Comparison of ENCODE assay signal across 11 mouse cellular contexts in the genomic region with DNA sequence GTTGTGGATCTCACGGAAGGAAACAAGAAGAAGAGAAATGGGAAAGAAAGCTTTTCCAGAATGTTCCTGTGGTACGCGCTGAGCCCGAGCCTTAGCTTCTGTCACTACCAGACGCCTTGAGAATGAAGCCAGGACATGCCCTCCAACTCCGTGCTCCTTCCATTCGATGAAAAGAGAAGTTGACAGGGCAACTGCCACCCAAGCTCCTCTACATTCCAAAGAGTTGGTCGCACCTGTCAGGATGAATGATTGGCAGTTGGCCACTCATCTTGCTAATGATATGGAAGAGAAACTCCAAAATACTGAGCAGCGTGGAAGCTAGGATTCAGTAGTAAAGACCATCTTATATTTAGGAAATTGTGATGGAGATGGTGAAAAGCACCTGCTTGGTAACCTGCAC.
DNase-seq lines count a peak whose midpoint lies in the region; ATAC-seq and TF ChIP-seq lines count a peak whose summit lies in the region.
"Had no signal": no experiment of that assay in that cellular context is flagged by ENCODE, and none has a peak within 500 bp of the region (broad histone marks: within the 10 kb centered on the region; RNA-seq: fewer than 3 reads in every experiment).

No protein-coding gene starts in this region.

- no peak for TF ChIP-seq EP300 in lung, postnatal 0 days (IDR thresholded peaks at IDR 0.05)

- no peak for DNase-seq in hindbrain, embryonic 11.5 days (ENCODE audit: low spot score)
- DNase-seq in retina, postnatal 1 day = peak; percentile 26
- no peak for DNase-seq in retina, embryonic 14.5 days (ENCODE audit: low spot score)
- peak; percentile 75 to 76 for DNase-seq in cerebellum, postnatal 14 days
- no peak for DNase-seq in lung, postnatal 0 days (ENCODE audit: low spot score)
- DNase-seq in adrenal gland, postnatal 14 days = no peak
- DNase-seq: heart, adult 18-20 months; thymus, postnatal 14 days had no signal

- no peaks in the 10 kb centered on the region for H3K36me3 ChIP-seq in hindbrain, embryonic 13.5 days
- no peaks in the 10 kb centered on the region for H3K36me3 ChIP-seq in hindbrain, embryonic 11.5 days (ENCODE audit: control insufficient read depth, insufficient read depth, low read length)
- no peaks in the 10 kb centered on the region for H3K36me3 ChIP-seq in midbrain, embryonic 16.5 days (ENCODE audit: control insufficient read depth, insufficient read depth, low read length)
- H3K36me3 ChIP-seq in lung, postnatal 0 days (ENCODE audit: insufficient read depth, low read length) = no peaks in the 10 kb centered on the region
- H3K36me3 ChIP-seq: neural tube, embryonic 12.5 days had no signal

- H3K4me3 ChIP-seq in hindbrain, embryonic 13.5 days = no peak overlapping the region
- no peak overlapping the region for H3K4me3 ChIP-seq in hindbrain, embryonic 11.5 days (ENCODE audit: low read depth, low read length)
- H3K4me3 ChIP-seq in midbrain, embryonic 16.5 days (ENCODE audit: low read depth, low read length) = no peak overlapping the region
- H3K4me3 ChIP-seq in lung, postnatal 0 days (ENCODE audit: low read depth, low read length) = no peak overlapping the region
- H3K4me3 ChIP-seq: neural tube, embryonic 12.5 days had no signal

- H3K27ac ChIP-seq in hindbrain, embryonic 13.5 days = no peak overlapping the region
- H3K27ac ChIP-seq in hindbrain, embryonic 11.5 days (ENCODE audit: low read depth, low read length) = no peak overlapping the region
- H3K27ac ChIP-seq in midbrain, embryonic 16.5 days (ENCODE audit: low read length) = no peak overlapping the region
- no peak overlapping the region for H3K27ac ChIP-seq in lung, postnatal 0 days (ENCODE audit: low read length)
- H3K27ac ChIP-seq: neural tube, embryonic 12.5 days had no signal

- H3K4me2 ChIP-seq in hindbrain, embryonic 13.5 days = peak overlapping the region; percentile 11; the same call in 1 of the 2 replicates
- no peak overlapping the region for H3K4me2 ChIP-seq in hindbrain, embryonic 11.5 days (replicated peaks; ENCODE audit: low read depth, low read length)
- no peak overlapping the region for H3K4me2 ChIP-seq in midbrain, embryonic 16.5 days (ENCODE audit: low read length)
- no peak overlapping the region for H3K4me2 ChIP-seq in lung, postnatal 0 days (replicated peaks; ENCODE audit: low read depth, low read length)
- H3K4me2 ChIP-seq: neural tube, embryonic 12.5 days had no signal

- ATAC-seq in hindbrain, embryonic 13.5 days (ENCODE audit: low FRiP score) = peak; percentile 43; the same call in 1 of the 2 replicates
- ATAC-seq in hindbrain, embryonic 11.5 days (ENCODE audit: low FRiP score) = no peak
- peak; percentile 25 for ATAC-seq in midbrain, embryonic 16.5 days
- no peak for ATAC-seq in lung, postnatal 0 days

- TF ChIP-seq CTCF in lung, postnatal 0 days (IDR thresholded peaks at IDR 0.05) = no peak

- H3K4me1 ChIP-seq in hindbrain, embryonic 13.5 days (replicated peaks) = peaks cover 25% of the 10 kb centered on the region
- no peaks in the 10 kb centered on the region for H3K4me1 ChIP-seq in hindbrain, embryonic 11.5 days (replicated peaks; ENCODE audit: control insufficient read depth, insufficient read depth, low read length)
- H3K4me1 ChIP-seq in midbrain, embryonic 16.5 days (ENCODE audit: control insufficient read depth, insufficient read depth, low read length) = peaks cover 7% of the 10 kb centered on the region
- H3K4me1 ChIP-seq in lung, postnatal 0 days (ENCODE audit: insufficient read depth, low read depth, low read length) = no peaks in the 10 kb centered on the region
- H3K4me1 ChIP-seq: neural tube, embryonic 12.5 days had no signal

- H3K27me3 ChIP-seq in hindbrain, embryonic 13.5 days = no peaks in the 10 kb centered on the region
- H3K27me3 ChIP-seq in hindbrain, embryonic 11.5 days (ENCODE audit: control insufficient read depth, insufficient read depth, low read length) = no peaks in the 10 kb centered on the region
- H3K27me3 ChIP-seq in midbrain, embryonic 16.5 days (ENCODE audit: control insufficient read depth, insufficient read depth, low read depth, low read length) = no peaks in the 10 kb centered on the region
- no peaks in the 10 kb centered on the region for H3K27me3 ChIP-seq in lung, postnatal 0 days (replicated peaks; ENCODE audit: insufficient read depth, low read length)
- H3K27me3 ChIP-seq: neural tube, embryonic 12.5 days had no signal

- H3K9me3 ChIP-seq in hindbrain, embryonic 13.5 days = no peaks in the 10 kb centered on the region
- H3K9me3 ChIP-seq in hindbrain, embryonic 11.5 days (ENCODE audit: control insufficient read depth, low read length) = no peaks in the 10 kb centered on the region
- H3K9me3 ChIP-seq in midbrain, embryonic 16.5 days (replicated peaks; ENCODE audit: control insufficient read depth, low read length, poor library complexity, severe bottlenecking) = no peaks in the 10 kb centered on the region
- H3K9me3 ChIP-seq in lung, postnatal 0 days (ENCODE audit: low read length) = no peaks in the 10 kb centered on the region
- H3K9me3 ChIP-seq: neural tube, embryonic 12.5 days had no signal

- 67% methylated on average over 9 of the region's 9 CpGs for WGBS in hindbrain, embryonic 13.5 days
- WGBS in hindbrain, embryonic 11.5 days = 76% methylated on average over 9 of the region's 9 CpGs
- WGBS in midbrain, embryonic 16.5 days = 79% methylated on average over 9 of the region's 9 CpGs
- WGBS in lung, postnatal 0 days = 88% methylated on average over 9 of the region's 9 CpGs

- no peak overlapping the region for H3K9ac ChIP-seq in hindbrain, embryonic 13.5 days
- H3K9ac ChIP-seq in hindbrain, embryonic 11.5 days (ENCODE audit: low read depth, low read length) = no peak overlapping the region
- H3K9ac ChIP-seq in midbrain, embryonic 16.5 days (ENCODE audit: low read depth, low read length) = no peak overlapping the region
- H3K9ac ChIP-seq in lung, postnatal 0 days (replicated peaks; ENCODE audit: low read depth) = no peak overlapping the region
- H3K9ac ChIP-seq: neural tube, embryonic 12.5 days had no signal

Comparison
In these comparisons a context has a peak if more than half of its experiments do, and no peak if none do; other contexts are left out.
1. ATAC-seq: peak in hindbrain, embryonic 13.5 days (single experiment) and midbrain, embryonic 16.5 days (single experiment); none in hindbrain, embryonic 11.5 days (single experiment) and lung, postnatal 0 days (single experiment).
2. DNase-seq: peak in retina, postnatal 1 day (single experiment) and cerebellum, postnatal 14 days (2 of 2); none in hindbrain, embryonic 11.5 days (single experiment), retina, embryonic 14.5 days (single experiment), lung, postnatal 0 days (single experiment) and adrenal gland, postnatal 14 days (single experiment).